Mouse (Mus musculus): ENCODE measurements around the gene 3110040M04Rik. TPM values are rescaled to one million over a fixed set of nuclear protein-coding genes. Genes with fewer than 3 reads are reported as not detected.

3110040M04Rik gene
- total and polyA plus RNA-seq, 3 experiments = not detected

GRCm38 (mm10) chr1:151250109-151250508, 46.2 kb downstream of the 3110040M04Rik start:
- H3K4me3 ChIP-seq (replicated peaks in 1 of 3; ENCODE audit: low read depth in 2 of 3, low read length in 2 of 3, poor library complexity in 1 of 3) = peak overlapping the region in 2 of 3 experiments; percentile 20 to 35
- no peaks in the 10 kb centered on the region for H3K9me3 ChIP-seq (replicated peaks; ENCODE audit: low read length)
- no peaks in the 10 kb centered on the region for H3K79me2 ChIP-seq (replicated peaks; ENCODE audit: control insufficient read depth, extremely low read depth, insufficient read depth, poor library complexity, severe bottlenecking)
- in situ Hi-C loops (cut with MboI; ENCODE audit: low pct_ligation_motif_present, low pct_unique_long_range_greater_than_20kb, low sequenced_read_pairs) (loop anchor here (5.0 to 10.0 kb wide), 2 partner anchors 92 to 145 kb away; partner anchors contain the start of gene Ivns1abp), dilution Hi-C loops (cut with MboI; ENCODE audit: extremely low pct_ligation_motif_present, extremely low pct_unique_long_range_greater_than_20kb, low sequenced_read_pairs) (no loop called here)
- peak overlapping the region; percentile 71 for H3K4me2 ChIP-seq (ENCODE audit: insufficient read depth, low read depth, poor library complexity, severe bottlenecking)
- peak overlapping the region; percentile 46; the same call in 1 of the 2 replicates for H3K9ac ChIP-seq (ENCODE audit: insufficient read depth, low read depth)
- H3K27me3 ChIP-seq (replicated peaks) = no peaks in the 10 kb centered on the region
- H3K27ac ChIP-seq (ENCODE audit: insufficient read depth, low read depth) = no peak overlapping the region
- H3K36me3 ChIP-seq (replicated peaks in 1 of 2; ENCODE audit: control insufficient read depth in 1 of 2, insufficient read depth in 1 of 2, low read length in 1 of 2) = no peaks in the 10 kb centered on the region
- no peak for DNase-seq (ENCODE audit: extremely low read depth)
- TF ChIP-seq ZNF384 (IDR thresholded peaks at IDR 0.05; ENCODE audit: low read depth, low read length) (0 out of 2 replicates have a peak, but pooled peaks have one; percentile 18), MXI1 (IDR thresholded peaks at IDR 0.05; ENCODE audit: low read depth, low read length) (no peak)
- H3K4me1 ChIP-seq (ENCODE audit: control insufficient read depth in 1 of 2, insufficient read depth in 2 of 2) = peaks cover 3 to 38% of the 10 kb centered on the region in 2 experiments; a peak in 2 of 4 replicates

- Histone ChIP-seq H3K9me3 (replicated peaks; ENCODE audit: low read length) (no peaks in the 10 kb centered on the region), H3K4me1 (ENCODE audit: control insufficient read depth in 1 of 2, insufficient read depth in 2 of 2) (peaks cover 3 to 43% of the 10 kb centered on the region in 2 experiments; a peak in 2 of 4 replicates), H3K4me3 (replicated peaks in 1 of 3; ENCODE audit: low read depth in 2 of 3, low read length in 2 of 3, poor library complexity in 1 of 3) (peak overlapping the region; percentile 20 to 47 (median 35)), H3K36me3 (replicated peaks in 1 of 2; ENCODE audit: control insufficient read depth in 1 of 2, insufficient read depth in 1 of 2, low read length in 1 of 2) (no peaks in the 10 kb centered on the region), H3K27ac (ENCODE audit: insufficient read depth, low read depth) (peak overlapping the region; percentile 84), H3K79me2 (replicated peaks; ENCODE audit: control insufficient read depth, extremely low read depth, insufficient read depth, poor library complexity, severe bottlenecking) (no peaks in the 10 kb centered on the region), H3K9ac (ENCODE audit: insufficient read depth, low read depth) (peak overlapping the region; percentile 47), H3K27me3 (replicated peaks) (no peaks in the 10 kb centered on the region), H3K4me2 (ENCODE audit: insufficient read depth, low read depth, poor library complexity, severe bottlenecking) (peak overlapping the region; percentile 71)
- in situ Hi-C loops (cut with MboI; ENCODE audit: low pct_ligation_motif_present, low pct_unique_long_range_greater_than_20kb, low sequenced_read_pairs) (loop anchor here (5.0 to 10.0 kb wide), 2 partner anchors 92 to 146 kb away; partner anchors contain the start of gene Ivns1abp), dilution Hi-C loops (cut with MboI; ENCODE audit: extremely low pct_ligation_motif_present, extremely low pct_unique_long_range_greater_than_20kb, low sequenced_read_pairs) (no loop called here)
- peak; percentile 90 for DNase-seq (ENCODE audit: extremely low read depth)
- TF ChIP-seq POLR2AphosphoS2 (IDR thresholded peaks at IDR 0.05; ENCODE audit: low read depth, low read length) (no peak), RCOR1 (conservative IDR thresholded peaks at IDR 0.05; ENCODE audit: low read depth, low read length) (peak; percentile 93), BHLHE40 (IDR thresholded peaks at IDR 0.05; ENCODE audit: low read depth, low read length) (peak; percentile 99), ZC3H11A (IDR thresholded peaks at IDR 0.05; ENCODE audit: low read depth, low read length) (no peak), PAX5 (IDR thresholded peaks at IDR 0.05; ENCODE audit: low read length) (no peak), MEF2A (IDR thresholded peaks at IDR 0.05; ENCODE audit: borderline replicate concordance, low read depth, low read length) (peak; percentile 92), MAX (IDR thresholded peaks at IDR 0.05; ENCODE audit: low read length) (peak; percentile 94), MYC (IDR thresholded peaks at IDR 0.05; ENCODE audit: low read depth, low read length) (peak; percentile 88), JUN (IDR thresholded peaks at IDR 0.05; ENCODE audit: insufficient read depth, low read depth, low read length) (peak; percentile 85), E2F4 (IDR thresholded peaks at IDR 0.05; ENCODE audit: insufficient replicate concordance, low read depth, low read length) (peak; percentile 29; the same call in 1 of the 2 replicates), NELFE (IDR thresholded peaks at IDR 0.05; ENCODE audit: low read depth, low read length) (0 out of 2 replicates have a peak, but pooled peaks have one; percentile 52), NRF1 (IDR thresholded peaks at IDR 0.05; ENCODE audit: low read depth, low read length) (peak; percentile 28; the same call in 1 of the 2 replicates), CHD1 (IDR thresholded peaks at IDR 0.05; ENCODE audit: low read depth, low read length) (no peak; the same call in 1 of the 2 replicates), ZNF384 (IDR thresholded peaks at IDR 0.05; ENCODE audit: low read depth, low read length) (no peak), USF1 (IDR thresholded peaks at IDR 0.05; ENCODE audit: low read depth, low read length) (peak; percentile 96), MAZ (IDR thresholded peaks at IDR 0.05; ENCODE audit: low read depth, low read length) (peak; percentile 89), CHD2 (IDR thresholded peaks at IDR 0.05; ENCODE audit: low read length) (peak; percentile 85), UBTF (IDR thresholded peaks at IDR 0.05; ENCODE audit: low read depth, low read length) (0 out of 2 replicates have a peak, but pooled peaks have one; percentile 57), USF2 (conservative IDR thresholded peaks at IDR 0.05; ENCODE audit: low read depth, low read length) (peak; percentile 97), ELF1 (IDR thresholded peaks at IDR 0.05; ENCODE audit: low read depth, low read length) (peak; percentile 74), ZKSCAN1 (IDR thresholded peaks at IDR 0.05; ENCODE audit: borderline replicate concordance, low read depth, low read length) (no peak), CTCF (conservative IDR thresholded peaks at IDR 0.05 in 1 of 2, IDR thresholded peaks at IDR 0.05 in 1 of 2; ENCODE audit: low read depth in 2 of 2, low read length in 2 of 2) (no peak), MAFK (IDR thresholded peaks at IDR 0.05; ENCODE audit: insufficient replicate concordance, low read length) (peak; percentile 63; the same call in 1 of the 2 replicates), IRF4 (IDR thresholded peaks at IDR 0.05; ENCODE audit: low read depth, low read length) (peak; percentile 95), GABPA (IDR thresholded peaks at IDR 0.05; ENCODE audit: insufficient replicate concordance, low read depth, low read length) (no peak), TCF12 (IDR thresholded peaks at IDR 0.05; ENCODE audit: low read depth, low read length) (peak; percentile 100), JUND (conservative IDR thresholded peaks at IDR 0.05; ENCODE audit: low read depth, low read length) (peak; percentile 90), SIN3A (IDR thresholded peaks at IDR 0.05; ENCODE audit: low read length) (peak; percentile 96), TBP (conservative IDR thresholded peaks at IDR 0.05; ENCODE audit: low read depth, low read length) (no peak; the same call in 1 of the 2 replicates)
Measured at GRCm38 (mm10) chr1:151250529-151251193, 46.7 kb downstream of the 3110040M04Rik start.
